Mouse (Mus musculus): ENCODE measurements around the gene Snx20. TPM values are rescaled to one million over a fixed set of nuclear protein-coding genes. Genes with fewer than 3 reads are reported as not detected.

Gene Snx20
- polyA plus RNA-seq, 1 experiment from 2014 or later = 2.3 TPM

DNA sequence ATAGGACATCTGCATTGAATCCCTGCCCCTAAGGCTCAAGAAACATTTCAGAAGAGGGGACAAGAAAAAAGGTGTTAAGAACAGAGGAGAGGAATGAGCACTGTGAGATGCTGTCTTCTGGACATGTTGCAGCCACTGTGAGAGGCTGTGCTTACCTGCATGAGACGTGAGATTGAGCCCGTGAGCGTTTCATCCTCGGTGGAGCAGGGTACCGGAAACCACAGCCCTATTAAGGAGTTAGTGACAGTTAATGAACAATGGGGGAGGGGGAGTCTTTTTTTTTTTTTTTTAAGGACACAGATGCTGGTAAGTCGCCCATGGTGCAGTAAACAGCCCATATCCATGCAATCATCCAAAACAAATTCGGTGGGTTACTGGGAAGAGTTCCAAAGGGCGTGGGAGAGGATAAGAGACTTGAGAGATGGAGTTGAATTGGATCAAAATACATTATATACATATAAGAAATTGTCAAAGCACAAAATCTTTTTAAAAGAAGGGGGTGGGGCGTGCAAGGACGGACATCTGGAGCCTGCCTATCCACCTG, 32.4 kb downstream of the Snx20 start:
- no peak overlapping the region for H3K27ac ChIP-seq
- no peak overlapping the region for H3K9ac ChIP-seq

DNA sequence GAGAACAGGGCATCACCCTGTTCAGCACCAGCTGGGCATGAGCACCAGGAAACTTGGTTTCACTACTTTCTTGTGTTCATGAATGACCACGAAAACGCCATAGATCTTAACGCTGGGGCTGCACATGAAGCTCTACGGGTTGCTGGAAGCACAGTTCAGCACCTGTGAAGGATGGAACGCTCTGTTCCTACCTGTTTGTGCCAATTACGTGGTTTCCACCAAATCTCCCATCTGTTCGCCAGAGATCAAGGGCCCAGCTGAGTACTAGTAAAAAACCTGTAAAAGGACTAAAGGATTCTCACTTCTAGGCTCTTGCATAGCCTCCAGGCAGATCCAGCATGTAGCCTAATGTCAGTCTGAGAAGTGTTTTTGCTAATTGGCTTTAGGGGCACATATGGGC, 36.4 kb downstream of the Snx20 start:
- Histone ChIP-seq H3K27ac (no peak overlapping the region), H3K9me3 (replicated peaks) (0 out of 2 replicates have a peak, but pooled peaks cover 3% of the 10 kb centered on the region), H3K9ac (no peak overlapping the region), H3K4me3 (no peak overlapping the region), H3K4me2 (no peak overlapping the region), H3K27me3 (no peaks in the 10 kb centered on the region), H3K4me1 (replicated peaks) (peaks cover 7% of the 10 kb centered on the region), H3K36me3 (no peaks in the 10 kb centered on the region)
- WGBS = 84% methylated on average over 7 of the region's 7 CpGs
- ATAC-seq (replicated peaks; ENCODE audit: insufficient number of reproducible peaks, insufficient read depth, low FRiP score, low read depth) = no peak

More for the DNA sequence above, 32.4 kb downstream of the Snx20 start:
- H3K4me3 ChIP-seq = peak overlapping the region; percentile 25; the same call in 1 of the 2 replicates
- no peaks in the 10 kb centered on the region for H3K27me3 ChIP-seq
- H3K4me1 ChIP-seq (replicated peaks) = peaks cover 16% of the 10 kb centered on the region
- H3K9me3 ChIP-seq (replicated peaks) = 0 out of 2 replicates have a peak, but pooled peaks cover 3% of the 10 kb centered on the region
- peak; percentile 12; the same call in 1 of the 2 replicates for ATAC-seq (replicated peaks; ENCODE audit: insufficient number of reproducible peaks, insufficient read depth, low FRiP score, low read depth)
- H3K4me2 ChIP-seq = peak overlapping the region; percentile 56
- 27% methylated on average over 10 of the region's 10 CpGs for WGBS
- no peaks in the 10 kb centered on the region for H3K36me3 ChIP-seq

DNA sequence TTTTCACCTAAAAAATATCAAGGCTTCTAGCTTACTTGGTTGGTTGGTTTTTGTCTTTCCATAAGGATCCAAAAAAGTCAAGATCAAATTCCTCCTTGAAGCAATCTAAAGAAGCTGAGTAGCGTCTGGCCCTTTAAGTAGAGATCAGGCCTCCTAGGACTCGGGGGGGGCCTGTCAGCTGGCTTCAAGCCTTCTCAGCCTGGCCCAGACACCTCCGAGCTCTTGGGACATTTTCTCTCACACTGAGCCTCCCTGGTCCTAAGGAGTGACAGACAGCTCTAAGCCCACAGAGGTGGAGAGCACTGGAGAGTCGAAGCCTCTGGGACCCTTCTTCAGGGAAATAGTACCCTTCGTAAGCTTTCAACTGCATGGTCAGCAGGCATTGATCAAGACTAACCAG, 37.4 kb downstream of the Snx20 start:
- H3K4me2 ChIP-seq = no peak overlapping the region
- H3K27me3 ChIP-seq = no peaks in the 10 kb centered on the region
- H3K9ac ChIP-seq = no peak overlapping the region
- 54% methylated on average over 5 of the region's 5 CpGs for WGBS
- peaks cover 3% of the 10 kb centered on the region for H3K4me1 ChIP-seq (replicated peaks)
- ATAC-seq (replicated peaks; ENCODE audit: insufficient number of reproducible peaks, insufficient read depth, low FRiP score, low read depth) = no peak
- no peak overlapping the region for H3K4me3 ChIP-seq
- no peak overlapping the region for H3K27ac ChIP-seq
- no peaks in the 10 kb centered on the region for H3K36me3 ChIP-seq
- 0 out of 2 replicates have a peak, but pooled peaks cover 3% of the 10 kb centered on the region for H3K9me3 ChIP-seq (replicated peaks)

DNA sequence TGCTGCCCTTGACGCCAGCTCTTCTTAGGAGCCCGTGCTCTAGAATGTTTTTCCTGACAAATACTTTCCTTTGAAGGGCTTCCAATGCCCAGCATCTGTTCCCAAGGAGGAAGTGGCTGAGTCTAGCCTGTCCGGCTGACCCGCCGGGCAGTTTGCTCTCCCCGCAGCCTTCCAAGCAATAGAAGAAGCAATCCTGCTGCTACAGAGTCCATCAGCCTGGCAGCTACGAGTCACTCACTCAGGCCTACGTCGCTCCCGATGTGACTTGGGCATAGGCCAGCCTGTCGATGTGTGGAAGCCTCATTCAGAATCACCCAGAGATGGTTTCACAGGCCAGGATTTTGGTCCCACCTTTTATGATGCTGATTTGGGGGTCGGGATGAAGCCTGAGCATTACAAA, 39.9 kb downstream of the Snx20 start:
- Histone ChIP-seq H3K4me2 (no peak overlapping the region), H3K36me3 (no peaks in the 10 kb centered on the region), H3K27me3 (no peaks in the 10 kb centered on the region), H3K9me3 (replicated peaks) (no peaks in the 10 kb centered on the region), H3K4me3 (no peak overlapping the region), H3K4me1 (replicated peaks) (peaks cover 8% of the 10 kb centered on the region), H3K9ac (no peak overlapping the region), H3K27ac (no peak overlapping the region)
- no peak for ATAC-seq (replicated peaks; ENCODE audit: insufficient number of reproducible peaks, insufficient read depth, low FRiP score, low read depth)
- WGBS = 76% methylated on average over 12 of the region's 12 CpGs

DNA sequence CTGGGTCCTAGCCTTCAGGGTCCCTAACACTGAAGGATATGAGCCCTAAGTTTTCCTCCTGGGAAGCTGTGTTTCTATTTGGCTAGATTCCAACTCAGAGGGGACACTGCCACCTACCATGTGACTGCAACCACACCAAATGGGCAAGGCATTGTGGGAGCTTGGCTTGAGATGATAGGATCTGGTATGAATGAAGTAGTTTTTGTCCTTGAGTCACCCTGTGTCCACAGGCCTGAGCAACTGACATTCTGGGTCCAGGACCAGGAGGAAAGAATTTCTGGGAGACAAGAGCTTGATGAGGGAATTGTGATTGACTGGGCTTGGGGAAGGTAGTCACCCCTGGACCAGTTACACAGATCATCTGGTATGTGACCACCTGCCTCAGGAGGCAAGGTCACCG, 42.0 kb downstream of the Snx20 start:
- no peak overlapping the region for H3K4me2 ChIP-seq
- H3K27me3 ChIP-seq = no peaks in the 10 kb centered on the region
- peaks cover 16% of the 10 kb centered on the region for H3K4me1 ChIP-seq (replicated peaks)
- no peaks in the 10 kb centered on the region for H3K36me3 ChIP-seq
- no peak for ATAC-seq (replicated peaks; ENCODE audit: insufficient number of reproducible peaks, insufficient read depth, low FRiP score, low read depth)
- no peaks in the 10 kb centered on the region for H3K9me3 ChIP-seq (replicated peaks)
- no peak overlapping the region for H3K4me3 ChIP-seq
- no peak overlapping the region for H3K27ac ChIP-seq
- no peak overlapping the region for H3K9ac ChIP-seq
- WGBS = 100% methylated on average over 1 of the region's 1 CpGs

DNA sequence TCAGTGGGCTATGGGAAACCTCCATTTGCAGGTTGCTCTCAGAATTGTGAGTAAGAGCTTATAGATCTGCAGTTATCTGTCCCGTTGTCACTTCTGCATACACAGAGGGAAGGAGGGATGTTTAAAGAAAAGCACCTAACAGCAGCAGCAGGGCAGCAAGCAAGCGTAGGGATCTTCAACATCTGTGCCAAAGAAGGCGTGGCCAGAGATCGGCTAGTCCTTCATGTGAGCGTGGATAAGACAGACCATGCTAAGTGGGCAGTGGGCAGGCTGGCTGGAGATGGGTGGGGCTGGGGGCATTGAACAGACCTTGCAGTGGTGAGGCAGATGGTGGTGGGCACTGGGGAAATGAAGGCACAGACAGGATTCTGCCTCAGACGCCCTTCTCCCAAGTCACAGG, 45.7 kb downstream of the Snx20 start:
- Histone ChIP-seq H3K4me2 (no peak overlapping the region), H3K27me3 (no peaks in the 10 kb centered on the region), H3K36me3 (no peaks in the 10 kb centered on the region), H3K9me3 (replicated peaks) (no peaks in the 10 kb centered on the region), H3K4me1 (replicated peaks) (peaks cover 16% of the 10 kb centered on the region), H3K27ac (no peak overlapping the region), H3K4me3 (no peak overlapping the region), H3K9ac (no peak overlapping the region)
- WGBS = 51% methylated on average over 6 of the region's 6 CpGs
- ATAC-seq (replicated peaks; ENCODE audit: insufficient number of reproducible peaks, insufficient read depth, low FRiP score, low read depth) = no peak

DNA sequence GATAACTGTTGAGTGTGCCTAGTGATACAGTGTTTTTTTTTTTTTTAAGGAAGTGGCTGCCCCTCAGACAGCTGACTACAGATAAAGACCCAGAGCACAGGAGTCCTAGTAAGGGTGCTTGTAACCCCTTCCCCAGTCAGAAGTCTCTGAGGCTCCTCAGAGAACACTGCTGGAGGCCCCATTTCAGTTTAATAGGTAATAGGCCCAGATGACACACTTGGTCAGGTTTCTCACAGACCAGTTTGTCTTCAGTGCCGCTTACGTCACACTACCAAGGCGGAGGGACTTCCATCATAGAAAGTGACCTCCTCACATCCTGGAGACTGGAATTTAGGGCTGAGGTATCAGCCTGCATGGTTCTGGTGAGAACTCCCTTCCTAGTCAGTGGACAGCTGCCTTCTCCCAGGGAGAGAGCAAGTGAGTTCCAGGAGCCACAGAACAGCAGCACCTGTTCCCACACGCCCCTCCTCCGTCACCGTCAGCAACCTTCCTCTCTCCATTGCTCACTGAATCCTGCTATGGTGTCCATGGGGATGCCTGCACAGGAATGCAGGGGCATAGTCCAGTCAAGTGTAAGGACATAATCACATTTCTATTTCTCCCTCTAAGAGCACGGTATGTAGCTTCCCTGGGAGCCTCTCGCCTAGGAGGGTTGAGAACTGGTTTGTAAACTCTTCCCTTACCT, 47.6 kb downstream of the Snx20 start:
- Histone ChIP-seq H3K4me2 (no peak overlapping the region), H3K27ac (no peak overlapping the region), H3K4me3 (no peak overlapping the region), H3K27me3 (no peaks in the 10 kb centered on the region), H3K9ac (no peak overlapping the region), H3K4me1 (replicated peaks) (peaks cover 17% of the 10 kb centered on the region; the same call in 1 of the 2 replicates), H3K36me3 (no peaks in the 10 kb centered on the region), H3K9me3 (replicated peaks) (no peaks in the 10 kb centered on the region)
- no peak for ATAC-seq (replicated peaks; ENCODE audit: insufficient number of reproducible peaks, insufficient read depth, low FRiP score, low read depth)
- WGBS = 82% methylated on average over 8 of the region's 8 CpGs

DNA sequence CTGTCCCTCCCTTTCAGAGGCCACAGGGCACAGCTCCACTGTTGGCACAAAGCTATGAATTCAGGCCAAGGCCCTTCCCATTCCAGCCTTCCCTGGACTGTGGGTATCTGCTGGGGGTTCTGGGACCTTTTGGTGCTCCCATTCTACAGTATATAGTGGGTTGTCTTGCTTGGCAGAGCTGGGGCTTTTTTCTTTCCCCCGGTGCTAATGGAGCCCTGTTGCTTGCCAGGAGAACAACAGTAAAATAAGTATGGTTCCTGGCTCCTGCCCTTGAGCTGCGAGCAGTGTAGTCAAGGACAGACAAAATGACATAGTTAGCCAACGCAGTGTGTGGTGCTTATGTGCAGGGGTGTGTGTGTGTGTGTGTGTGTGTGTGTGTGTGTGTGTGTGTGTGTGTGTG, 52.1 kb downstream of the Snx20 start:
- Histone ChIP-seq H3K4me3 (no peak overlapping the region), H3K9ac (no peak overlapping the region), H3K9me3 (replicated peaks) (no peaks in the 10 kb centered on the region), H3K36me3 (no peaks in the 10 kb centered on the region), H3K4me2 (no peak overlapping the region), H3K27me3 (no peaks in the 10 kb centered on the region), H3K4me1 (replicated peaks) (peaks cover 18% of the 10 kb centered on the region), H3K27ac (no peak overlapping the region)
- WGBS = 73% methylated on average over 3 of the region's 3 CpGs
- ATAC-seq (replicated peaks; ENCODE audit: insufficient number of reproducible peaks, insufficient read depth, low FRiP score, low read depth) = no peak

DNA sequence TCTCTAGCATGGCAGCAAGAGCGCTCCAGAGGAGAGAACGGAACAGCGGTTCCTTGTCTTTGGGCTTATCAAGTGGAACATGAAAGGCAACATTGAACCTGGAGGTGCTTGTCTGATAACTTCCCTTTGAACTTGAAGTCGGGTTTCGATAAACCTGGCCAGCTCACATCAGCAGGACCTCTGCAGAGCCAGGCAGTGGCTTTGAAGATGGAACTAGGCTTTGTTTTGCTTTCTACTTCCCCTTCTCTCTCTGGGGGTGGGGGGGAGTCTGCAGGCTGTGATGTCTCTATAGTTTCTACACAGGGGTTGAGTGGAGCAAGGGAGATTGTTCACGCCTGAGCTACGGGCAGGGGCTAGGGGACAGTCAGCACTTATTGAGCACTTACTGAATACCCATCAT, 55.1 kb downstream of the Snx20 start:
- Histone ChIP-seq H3K4me1 (replicated peaks) (peaks cover 44% of the 10 kb centered on the region), H3K27ac (no peak overlapping the region), H3K9ac (no peak overlapping the region), H3K4me3 (no peak overlapping the region), H3K9me3 (replicated peaks) (no peaks in the 10 kb centered on the region), H3K4me2 (no peak overlapping the region), H3K27me3 (no peaks in the 10 kb centered on the region), H3K36me3 (no peaks in the 10 kb centered on the region)
- WGBS = 55% methylated on average over 7 of the region's 7 CpGs
- no peak for ATAC-seq (replicated peaks; ENCODE audit: insufficient number of reproducible peaks, insufficient read depth, low FRiP score, low read depth)

DNA sequence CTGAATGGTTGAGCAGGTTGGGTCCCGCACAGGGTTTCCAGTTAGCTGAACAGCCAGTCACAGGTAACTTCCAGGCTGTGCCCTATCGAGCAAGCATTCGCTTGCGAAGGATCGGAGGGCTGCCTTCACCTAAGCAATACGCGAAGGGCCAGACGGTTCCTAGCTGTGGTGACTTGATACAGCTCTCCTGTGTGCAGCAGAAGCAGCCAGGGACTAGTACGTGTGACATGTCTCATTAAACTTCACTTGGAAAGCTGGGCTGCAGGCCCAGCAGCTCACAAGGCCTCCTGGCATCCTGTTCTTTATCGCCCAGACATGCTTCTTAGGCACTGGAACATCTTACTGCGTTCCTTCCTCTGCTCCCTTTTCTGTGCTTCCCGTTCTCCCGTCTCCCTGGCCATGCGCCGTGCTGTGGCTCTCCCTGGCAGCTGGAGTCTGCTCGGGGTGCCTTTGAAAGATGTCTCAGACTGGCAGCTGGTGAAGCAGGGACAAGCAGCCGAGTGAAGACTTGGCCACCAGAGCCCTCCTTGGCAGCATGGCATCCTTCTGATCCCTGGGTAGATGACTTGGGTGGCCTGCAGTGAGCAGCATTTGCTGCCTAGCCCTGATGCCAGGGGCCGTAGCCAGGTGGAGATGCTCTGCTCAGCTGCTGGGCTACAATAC, 56.1 kb downstream of the Snx20 start:
- Histone ChIP-seq H3K9me3 (replicated peaks) (no peaks in the 10 kb centered on the region), H3K27me3 (no peaks in the 10 kb centered on the region), H3K27ac (peak overlapping the region; percentile 46), H3K4me2 (no peak overlapping the region), H3K4me3 (no peak overlapping the region), H3K4me1 (replicated peaks) (peaks cover 54% of the 10 kb centered on the region), H3K9ac (no peak overlapping the region), H3K36me3 (no peaks in the 10 kb centered on the region)
- no peak for ATAC-seq (replicated peaks; ENCODE audit: insufficient number of reproducible peaks, insufficient read depth, low FRiP score, low read depth)
- WGBS = 65% methylated on average over 18 of the region's 18 CpGs

DNA sequence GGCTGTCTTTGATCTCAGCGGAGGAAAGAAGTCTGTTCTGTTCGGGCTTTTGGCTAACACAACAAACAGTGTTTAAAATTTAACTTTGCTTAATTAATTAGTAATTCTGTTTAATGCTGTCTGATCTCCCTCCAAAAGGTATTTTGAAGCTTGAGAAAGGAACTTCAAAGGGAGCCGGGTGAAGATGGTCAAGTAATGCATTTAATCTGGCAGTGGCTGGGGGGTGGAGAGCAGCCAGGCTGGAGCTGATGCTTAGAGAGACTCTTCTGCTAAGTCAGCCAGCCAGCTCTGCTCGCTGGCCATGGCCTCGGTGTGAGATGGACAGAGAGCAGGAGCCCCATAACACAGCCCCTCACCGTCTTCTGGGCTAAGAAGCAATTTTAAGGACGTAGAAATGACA, 56.7 kb downstream of the Snx20 start:
- H3K27ac ChIP-seq = peak overlapping the region; percentile 46; the same call in 1 of the 2 replicates
- H3K27me3 ChIP-seq = no peaks in the 10 kb centered on the region
- H3K4me1 ChIP-seq (replicated peaks) = peaks cover 57% of the 10 kb centered on the region

More for the DNA sequence above, 56.7 kb downstream of the Snx20 start:
- no peak overlapping the region for H3K4me3 ChIP-seq
- ATAC-seq (replicated peaks; ENCODE audit: insufficient number of reproducible peaks, insufficient read depth, low FRiP score, low read depth) = no peak
- H3K36me3 ChIP-seq = no peaks in the 10 kb centered on the region
- no peak overlapping the region for H3K9ac ChIP-seq
- H3K4me2 ChIP-seq = no peak overlapping the region
- WGBS = 51% methylated on average over 7 of the region's 7 CpGs
- no peaks in the 10 kb centered on the region for H3K9me3 ChIP-seq (replicated peaks)

Measured in heart, embryonic 15.5 days (tissue).